Mouse (Mus musculus) G1E (cell line): ENCODE measurements around the gene Arhgap27. TPM values are rescaled to one million over a fixed set of nuclear protein-coding genes. Genes with fewer than 3 reads are reported as not detected.
"Not testable (repeated sequence)": the region's sequence is repeated elsewhere in the genome, so short reads cannot be mapped to it uniquely, and the experiment has no call there.

ENCODE experiments used
- ATAC-seq: 2 replicates; pipeline ENCODE4 v1.8.0; 2016; ENCODE audit warnings: mild to moderate bottlenecking; ENCODE audit not compliant: insufficient number of reproducible peaks, poor library complexity, low FRiP score, severe bottlenecking; ENCODE audit errors: extremely low read depth
- DNase-seq: peaks from one replicate; pipeline ENCODE4 v3.0.0; 2012; ENCODE audit warnings: low spot score
- H3K27me3 ChIP-seq: 2 replicates; pipeline ENCODE4 v1.6.1; 2012; ENCODE audit warnings: mild to moderate bottlenecking, low read length, inconsistent platforms; ENCODE audit not compliant: insufficient read depth
- H3K36me3 ChIP-seq: replicated peaks from 2 replicates; pipeline ENCODE3; 2012; ENCODE audit warnings: mild to moderate bottlenecking, inconsistent platforms
- H3K4me1 ChIP-seq: 2 replicates; pipeline ENCODE4 v1.6.1; 2012; ENCODE audit warnings: low read depth, low read length, inconsistent platforms, mixed read lengths; ENCODE audit not compliant: insufficient read depth
- H3K4me3 ChIP-seq: 2 replicates; pipeline ENCODE4 v1.5.1; 2012; ENCODE audit warnings: low read depth, mild to moderate bottlenecking, inconsistent platforms, low read length, moderate library complexity, mixed read lengths
- H3K9me3 ChIP-seq: replicated peaks from 2 replicates; pipeline ENCODE4 v1.6.1; 2012; ENCODE audit warnings: inconsistent platforms
- CTCF ChIP-seq: IDR thresholded peaks from 2 replicates; pipeline ENCODE4 v1.5.1; 2012; ENCODE audit warnings: low read depth, low read length, inconsistent platforms, mixed read lengths
- GATA1 ChIP-seq: IDR thresholded peaks from 2 replicates; pipeline ENCODE4 v1.6.1; 2012; ENCODE audit warnings: borderline replicate concordance, low read length, inconsistent platforms, mixed read lengths
- GATA2 ChIP-seq: IDR thresholded peaks from 2 replicates; pipeline ENCODE4 v1.6.1; 2012; ENCODE audit warnings: low read depth, low read length, inconsistent platforms, borderline replicate concordance
- POLR2AphosphoS5 ChIP-seq: IDR thresholded peaks from 2 replicates; pipeline ENCODE4 v1.6.1; 2012; ENCODE audit warnings: low read depth, low read length, inconsistent platforms; ENCODE audit not compliant: insufficient replicate concordance
- TAL1 ChIP-seq: conservative IDR thresholded peaks from 2 replicates; pipeline ENCODE4 v1.6.1; 2012; ENCODE audit warnings: low read depth, low read length, inconsistent platforms, mixed read lengths
- polyA plus RNA-seq: library from polyadenylated mRNA; stranded (reverse); fragments of >175 nt; gene quantifications from 2 replicates; pipeline ENCODE4 v1.2.3, GENCODE M21; 2012
- total RNA-seq, 2 experiments: library from RNA; stranded (forward) in 1 of 2; stranded (reverse) in 1 of 2; fragments of 200-1000 nt in 1 of 2; fragments of >200 nt in 1 of 2; fragmentation: Nextera tagmentation in 1 of 2; gene quantifications; 2 replicates each; pipeline ENCODE4 v1.2.3; 2014 to 2017

The Arhgap27 gene
- total RNA-seq (2014; fragmentation: Nextera tagmentation) (5.2 and 8.0 TPM in 2 replicates), total RNA-seq (2017) (11.2 and 12.6 TPM in 2 replicates), polyA plus RNA-seq (11.5 and 13.2 TPM in 2 replicates)

- DNase-seq: peak; percentile 65
- TF ChIP-seq CTCF (no peak), GATA1 (no peak), POLR2AphosphoS5 (0 out of 2 replicates have a peak, but pooled peaks have one; percentile 10)
- H3K4me1 ChIP-seq: peaks cover 56% of the 10 kb centered on the region
- peak within 1 kb of the TSS; percentile 73 for H3K4me3 ChIP-seq
- peaks cover 41% of the 10 kb centered on the region; the same call in 1 of the 2 replicates for H3K27me3 ChIP-seq
- ATAC-seq: no peak
- peaks cover 15% of the 10 kb centered on the region for H3K9me3 ChIP-seq
- H3K36me3 ChIP-seq: peaks cover 60% of the 10 kb centered on the region
Measured at GRCm38 (mm10) chr11:103363214-103364148, at the start of gene Arhgap27. Arhgap27 (minus strand) TSS chr11:103363692.

- peak overlapping the region; percentile 97 for H3K4me3 ChIP-seq
- H3K36me3 ChIP-seq: peaks cover 30% of the 10 kb centered on the region
- ATAC-seq (no peak), DNase-seq (peak; percentile 9)
- peaks cover 8% of the 10 kb centered on the region for H3K27me3 ChIP-seq
- H3K4me1 ChIP-seq: peaks cover 22% of the 10 kb centered on the region
- TF ChIP-seq GATA2 (no peak), POLR2AphosphoS5 (no peak), TAL1 (no peak), CTCF (no peak)
- H3K9me3 ChIP-seq: no peaks in the 10 kb centered on the region
Measured at GRCm38 (mm10) chr11:103412950-103413423, 49.5 kb upstream of the Arhgap27 start.

- TF ChIP-seq CTCF: no peak
- TF ChIP-seq POLR2AphosphoS5: no peak
- TF ChIP-seq TAL1: no peak
- no peak for TF ChIP-seq GATA2
- no peak for TF ChIP-seq GATA1
Measured at GRCm38 (mm10) chr11:103411981-103412949, 48.8 kb upstream of the Arhgap27 start, which contains the start of gene Plekhm1. Plekhm1 (minus strand) TSS chr11:103412687.

GRCm38 (mm10) chr11:103411301-103411700 lies 47.8 kb upstream of the Arhgap27 start:
- TF ChIP-seq POLR2AphosphoS5 (no peak), GATA2 (no peak), TAL1 (no peak), GATA1 (no peak), CTCF (no peak)
- ATAC-seq: no peak
- peak overlapping the region; percentile 97; the same call in 1 of the 2 replicates for H3K4me3 ChIP-seq
- H3K9me3 ChIP-seq: no peaks in the 10 kb centered on the region
- DNase-seq: no peak
- H3K27me3 ChIP-seq: peaks cover 3% of the 10 kb centered on the region
- peaks cover 43% of the 10 kb centered on the region for H3K36me3 ChIP-seq
- H3K4me1 ChIP-seq: peaks cover 26% of the 10 kb centered on the region

More at GRCm38 (mm10) chr11:103411981-103412949, 48.8 kb upstream of the Arhgap27 start, which contains the start of gene Plekhm1:
- peaks cover 5% of the 10 kb centered on the region for H3K27me3 ChIP-seq
- H3K36me3 ChIP-seq: peaks cover 37% of the 10 kb centered on the region
- peaks cover 22% of the 10 kb centered on the region for H3K4me1 ChIP-seq
- DNase-seq: peak; percentile 95
- peak within 1 kb of the TSS; percentile 97 for H3K4me3 ChIP-seq
- no peaks in the 10 kb centered on the region for H3K9me3 ChIP-seq
- peak; percentile 94 for ATAC-seq

- Histone ChIP-seq H3K36me3 (peaks cover 63% of the 10 kb centered on the region), H3K4me1 (peaks cover 43% of the 10 kb centered on the region), H3K4me3 (no peak overlapping the region), H3K9me3 (no peaks in the 10 kb centered on the region), H3K27me3 (no peaks in the 10 kb centered on the region)
- no peak for DNase-seq
- TF ChIP-seq CTCF (no peak), POLR2AphosphoS5 (no peak), TAL1 (no peak), GATA1 (no peak), GATA2 (no peak)
- no peak for ATAC-seq
Measured at GRCm38 (mm10) chr11:103408880-103409279, 45.4 kb upstream of the Arhgap27 start.

GRCm38 (mm10) chr11:103407136-103407535 lies 43.6 kb upstream of the Arhgap27 start:
- H3K9me3 ChIP-seq, DNase-seq, H3K27me3 ChIP-seq, H3K4me3 ChIP-seq, ATAC-seq: not testable (repeated sequence)
- H3K36me3 ChIP-seq: peaks cover 81% of the 10 kb centered on the region
- H3K4me1 ChIP-seq: peaks cover 45% of the 10 kb centered on the region
